Mouse (Mus musculus) erythroblast, embryonic 14.5 days (primary cell): ENCODE results near the gene Wdr83os.

Experiments used
- GATA1 ChIP-seq: IDR thresholded peaks from 2 replicates; pipeline ENCODE4 v1.6.1; 2012; ENCODE audit warnings: low read length, inconsistent platforms, mixed read lengths
- TAL1 ChIP-seq: IDR thresholded peaks from 3 replicates; pipeline ENCODE4 v1.6.1; 2012; ENCODE audit warnings: low read length, inconsistent platforms, mixed read lengths

DNA sequence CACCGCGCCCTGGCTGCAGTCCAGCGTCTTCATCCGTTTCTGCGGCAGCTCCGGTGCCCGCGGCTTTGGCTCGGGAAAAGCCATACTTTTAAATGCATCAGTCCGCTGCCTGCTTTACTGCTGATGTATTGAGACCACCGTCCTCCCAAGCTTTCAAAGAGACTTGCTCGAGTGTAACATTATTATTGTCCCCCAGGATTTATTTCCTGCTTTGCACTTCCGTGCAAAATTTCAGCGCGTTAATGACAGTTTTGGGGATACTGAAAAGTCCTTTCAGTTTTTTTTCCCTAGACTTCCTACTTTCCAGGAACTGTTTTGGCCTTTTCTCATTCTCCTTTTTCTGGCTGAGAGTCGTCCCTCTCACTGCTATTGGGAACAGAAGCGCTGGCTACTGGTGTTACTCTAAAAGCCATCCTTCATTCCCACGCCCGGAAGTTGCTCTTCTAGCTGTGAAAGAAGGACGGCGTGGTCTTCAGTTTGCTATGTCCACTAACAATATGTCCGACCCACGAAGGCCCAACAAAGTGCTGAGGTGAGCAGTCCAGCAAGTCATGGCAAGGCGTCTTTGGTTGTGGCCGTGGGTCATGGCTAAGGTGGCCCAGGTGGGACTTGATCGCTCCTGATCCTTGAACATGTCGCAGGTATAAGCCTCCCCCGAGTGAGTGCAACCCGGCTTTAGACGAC, at the start of gene Wdr83os:
- TF ChIP-seq GATA1 (no peak), TAL1 (no peak)
